Mouse (Mus musculus) kidney, adult 2 months (tissue): ENCODE data around the gene Hint1.

Source experiments
- CTCF ChIP-seq: fragments of 200-500 bp; conservative IDR thresholded peaks from 2 replicates; pipeline ENCODE4 v1.5.1; 2011; ENCODE audit warnings: low read depth, mild to moderate bottlenecking, control low read depth, low read length, moderate library complexity, mixed read lengths; ENCODE audit not compliant: insufficient read depth, insufficient read length
- POLR2A ChIP-seq: fragments of 200-500 bp; IDR thresholded peaks from one replicate; pipeline ENCODE4 v1.6.1; 2011; ENCODE audit warnings: low read depth, low read length, control low read depth

- TF ChIP-seq CTCF, result no peak
- TF ChIP-seq POLR2A, result no peak
Measured at GRCm38 (mm10) chr11:54865330-54866085, 675 bp upstream of the Hint1 start.
